Mouse (Mus musculus) embryo, embryonic 11.5 days (tissue): ENCODE measurements at regions not wholly inside any gene's neighbourhood (a gene's known extent, or its start where the extent isn't known, plus 50 kb on each side); places are given as distances from the start of the nearest gene placed in this dataset.

Source experiments
- DNase-seq: peaks from one replicate; pipeline ENCODE4 v3.0.0-alpha.2; 2012; ENCODE audit warnings: low read depth, low spot score

GRCm38 (mm10) chr13:90642206-90642823, 262.8 kb downstream of the Atp6ap1l start:
- DNase-seq = no peak
